In genomic region chr1:175880453-175881296, GRCm38 (mm10) we compare ENCODE assay signal across 8 mouse cellular contexts. TPM values are rescaled to one million over a fixed set of nuclear protein-coding genes. Genes with fewer than 3 reads are reported as not detected.
DNase-seq lines count a peak whose midpoint lies in the region; ATAC-seq lines count a peak whose summit lies in the region.

Gene Exo1, plus strand, starts transcription at chr1:175880581.

- H3K27ac ChIP-seq in intestine, embryonic 14.5 days (ENCODE audit: low read depth) = peak within 1 kb of the TSS; percentile 90

- no peaks in the 10 kb centered on the region for H3K27me3 ChIP-seq in intestine, embryonic 14.5 days (replicated peaks; ENCODE audit: control insufficient read depth, insufficient read depth, low read length)

- peak; percentile 95 for ATAC-seq in intestine, embryonic 14.5 days (replicated peaks; ENCODE audit: low FRiP score, low TSS enrichment, low read depth)

- H3K9ac ChIP-seq in intestine, embryonic 14.5 days (ENCODE audit: low read length) = peak within 1 kb of the TSS; percentile 72

- no peaks in the 10 kb centered on the region for H3K9me3 ChIP-seq in intestine, embryonic 14.5 days (ENCODE audit: control insufficient read depth, low read length)

- H3K4me1 ChIP-seq in intestine, embryonic 14.5 days (replicated peaks; ENCODE audit: control insufficient read depth, insufficient read depth, low read length) = peaks cover 7% of the 10 kb centered on the region

- peak; percentile 87 to 88 for DNase-seq in adrenal gland, adult 18-20 months (ENCODE audit: low spot score in 2 of 2)
- peak; percentile 93 for DNase-seq in embryo, embryonic 11 days
- DNase-seq in gastrocnemius, postnatal 25 days = peak; percentile 77
- peak; percentile 96 for DNase-seq in intestine, embryonic 14.5 days (ENCODE audit: low spot score)
- DNase-seq in left cerebral cortex, postnatal 14 days (ENCODE audit: low spot score in 2 of 2) = peak; percentile 69 to 83
- DNase-seq in mesoderm, embryonic 11.5 days (ENCODE audit: low read depth, low spot score) = peak; percentile 87
- DNase-seq in right cerebral cortex, postnatal 36 days (ENCODE audit: low spot score in 2 of 2) = peak; percentile 79
- peak; percentile 92 for DNase-seq in yolk sac, embryonic 10.5 days (ENCODE audit: low spot score)

- peak within 1 kb of the TSS; percentile 79 for H3K4me3 ChIP-seq in intestine, embryonic 14.5 days (ENCODE audit: low read depth, low read length)

- peaks cover 16% of the 10 kb centered on the region for H3K36me3 ChIP-seq in intestine, embryonic 14.5 days (ENCODE audit: control insufficient read depth, insufficient read depth, low read length)

- peak within 1 kb of the TSS; percentile 74 for H3K4me2 ChIP-seq in intestine, embryonic 14.5 days (ENCODE audit: low read length)

- WGBS in intestine, embryonic 14.5 days = under 1% methylated on average over 66 of the region's 66 CpGs

- intact Hi-C loops in left cerebral cortex, postnatal 14 days (cut with DNase I) = no loop called here

RNA-seq across cellular contexts. Expression of gene Exo1, which starts in this region (rescaled TPM):
- total RNA-seq in adrenal gland, adult 18-20 months (2021) = 1 to 10 TPM in 1 of 2 experiments, under 1 TPM in 1; 0.93 to 1.2 TPM
- total RNA-seq in gastrocnemius, postnatal 25 days (2021) = under 1 TPM in 1 of 2 experiments, not detected in 1; 0.64 TPM
- 79.7 and 84.9 TPM in 2 replicates for polyA plus RNA-seq in intestine, embryonic 14.5 days (2014; fragmentation: Nextera tagmentation; extraction: Ambion mirVana)
- 1 to 10 TPM; 1.2 to 1.7 TPM for total RNA-seq in left cerebral cortex, postnatal 14 days (2021)

Comparison
In these comparisons a context has a peak if more than half of its experiments do, and no peak if none do; other contexts are left out.
1. Peak in every context shown above with its lines: DNase-seq, ATAC-seq, H3K4me3 ChIP-seq and H3K27ac ChIP-seq.
2. Peak in DNase-seq in gastrocnemius, postnatal 25 days; RNA of the gene not detected or under 1 TPM.